Mouse (Mus musculus) A20 (cell line): ENCODE measurements around the gene Dock4.

Source experiments
- DNase-seq: peaks from one replicate; pipeline ENCODE4 v3.0.0-alpha.2; 2011; ENCODE audit warnings: low read depth, low spot score

The Dock4 gene

DNA sequence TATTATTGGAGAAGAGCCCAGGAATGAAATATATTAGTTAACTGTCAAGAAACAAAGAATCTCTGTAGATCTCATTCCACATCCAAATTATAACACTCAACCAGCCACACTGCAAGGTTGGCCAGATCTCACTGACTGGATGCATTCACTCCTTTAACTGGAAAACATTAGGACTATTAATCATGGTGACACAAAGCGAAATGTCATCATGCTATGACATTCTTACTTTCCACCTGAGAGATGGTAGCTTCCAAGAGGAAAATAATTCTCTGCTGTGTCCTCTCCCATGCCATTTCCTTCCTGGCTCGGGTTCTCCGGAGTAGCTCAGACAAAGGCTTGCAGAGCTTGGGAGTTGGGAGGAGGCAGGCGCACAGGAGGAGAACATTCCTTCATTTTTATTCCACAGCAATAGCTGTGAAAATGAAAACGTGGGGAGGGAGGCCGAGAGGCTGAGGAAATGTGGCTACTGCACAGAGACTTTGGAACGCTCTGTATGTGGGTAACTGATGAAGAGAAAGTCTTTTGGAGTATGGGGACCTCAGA lies 17.0 kb downstream of the Dock4 start:
- DNase-seq, result no peak

GRCm38 (mm10) chr12:40463828-40464227 lies 18.1 kb downstream of the Dock4 start:
- no peak for DNase-seq

- no peak for DNase-seq
Observed at GRCm38 (mm10) chr12:40464282-40464681, 18.5 kb downstream of the Dock4 start.

- no peak for DNase-seq
Observed at GRCm38 (mm10) chr12:40468235-40468634, 22.5 kb downstream of the Dock4 start.

DNA sequence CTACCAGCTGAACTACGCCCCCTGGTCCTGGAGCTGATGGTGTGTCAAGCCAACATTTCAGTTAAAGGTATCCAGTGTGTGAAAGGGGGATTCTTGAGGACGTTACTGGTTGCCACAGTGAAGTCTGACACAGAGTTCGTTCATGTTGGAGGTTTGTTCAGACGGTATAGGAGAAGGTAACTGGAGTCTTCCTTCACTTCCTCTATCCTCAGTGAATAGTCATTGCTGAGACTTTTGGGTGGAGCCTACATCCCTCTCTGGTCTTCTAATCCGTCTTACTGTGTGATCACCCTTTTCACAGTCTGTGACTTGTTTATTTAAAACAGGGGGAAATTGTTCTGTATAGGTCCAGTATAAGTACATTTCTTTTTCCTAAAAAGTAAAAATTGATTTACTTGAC lies 23.3 kb downstream of the Dock4 start:
- DNase-seq, result no peak

DNA sequence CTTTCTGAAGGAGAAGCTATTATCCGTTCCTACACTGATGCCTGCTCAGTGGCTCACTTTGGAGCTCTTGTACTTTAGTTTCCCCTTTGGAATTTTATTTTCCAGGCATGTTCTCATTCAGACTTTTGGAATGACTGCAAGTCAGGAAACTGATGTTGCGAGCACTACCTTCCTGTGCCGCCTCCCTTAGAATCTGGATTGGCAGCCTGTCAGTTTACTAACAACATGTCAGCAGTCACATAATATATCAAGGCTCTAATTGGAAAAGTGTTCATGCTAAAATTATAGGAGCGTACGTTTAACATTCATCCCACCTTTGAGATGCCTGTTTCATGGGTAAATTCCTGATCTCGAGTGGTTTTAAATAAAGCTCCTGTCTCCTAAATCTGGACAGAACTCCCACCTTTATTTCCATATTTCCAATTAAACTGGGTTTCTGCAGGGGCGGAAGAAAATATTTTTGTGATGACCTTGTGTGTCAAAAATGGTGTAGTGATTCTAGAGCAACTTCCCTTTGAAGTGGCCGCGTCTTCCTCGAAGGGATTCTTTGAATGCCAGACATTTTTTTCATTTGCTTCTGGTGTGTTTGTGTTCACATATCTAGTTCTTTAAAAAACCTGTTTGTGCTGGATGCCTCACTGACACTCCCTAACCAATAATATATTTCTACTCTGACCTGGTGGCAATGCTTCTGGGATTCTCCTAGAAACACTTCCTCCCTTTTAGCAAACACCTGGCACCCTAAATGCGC lies 26.1 kb downstream of the Dock4 start:
- DNase-seq, result no peak

DNA sequence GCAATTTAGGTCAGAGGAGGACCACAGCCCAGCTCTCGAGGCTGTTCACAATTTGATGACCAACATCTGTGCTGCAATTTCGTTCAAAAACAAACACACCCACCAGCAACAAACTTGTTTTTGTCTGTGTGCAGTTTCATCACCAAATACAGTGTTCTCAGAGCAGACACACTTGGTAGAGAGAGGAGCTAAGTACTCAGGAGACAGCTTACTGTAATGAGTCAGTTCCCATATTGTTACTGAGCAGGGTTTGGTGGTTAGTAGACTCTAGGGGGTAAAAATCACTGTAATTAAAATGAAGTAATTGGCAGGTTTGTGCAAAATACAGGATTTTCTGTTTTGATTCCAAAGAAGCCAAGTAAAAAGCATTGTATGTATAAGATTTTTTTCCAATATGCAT lies 28.0 kb downstream of the Dock4 start:
- DNase-seq, result no peak

DNA sequence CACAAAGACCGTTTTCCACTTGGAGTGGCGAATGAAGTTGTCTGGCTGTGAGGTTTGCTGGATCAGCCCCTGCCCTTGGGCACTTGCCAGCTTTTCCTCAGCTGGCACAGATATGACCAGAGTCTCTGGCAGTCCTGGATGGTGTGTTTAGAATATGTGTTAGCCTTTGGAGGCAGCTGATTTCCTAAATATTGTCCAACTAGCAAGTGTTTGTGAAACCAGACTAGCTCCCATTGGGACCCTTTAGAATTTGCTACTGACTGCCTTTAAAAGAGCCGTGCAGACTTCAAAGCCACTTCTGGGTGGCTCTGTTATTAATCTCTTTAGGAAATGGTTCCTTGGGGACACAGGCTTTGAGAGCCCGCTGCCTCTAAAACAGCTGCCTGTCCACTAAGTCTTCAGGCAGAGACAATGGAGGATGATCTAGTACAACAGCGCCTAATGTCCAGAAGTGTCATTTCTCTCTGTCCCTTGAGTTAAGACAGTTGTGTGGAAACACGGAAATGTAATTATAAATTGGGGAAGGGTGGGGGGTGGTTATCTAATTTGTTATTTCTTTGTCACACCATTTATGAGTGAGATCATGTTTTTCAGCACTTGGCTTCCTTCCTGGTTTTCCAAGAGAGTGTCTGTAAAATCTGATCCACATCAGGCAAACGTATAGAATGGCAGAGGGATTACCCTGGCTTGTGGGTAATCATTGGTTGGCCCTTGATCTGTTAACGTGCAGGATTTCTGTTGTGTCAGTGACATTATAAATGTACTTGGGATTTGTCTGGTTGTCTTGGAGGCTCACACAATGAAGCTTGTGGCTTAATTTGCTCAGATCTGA lies 32.1 kb downstream of the Dock4 start:
- DNase-seq, result no peak

GRCm38 (mm10) chr12:40484224-40484623 lies 38.5 kb downstream of the Dock4 start:
- DNase-seq, result no peak

GRCm38 (mm10) chr12:40485210-40485609 lies 39.5 kb downstream of the Dock4 start:
- DNase-seq, result no peak

DNA sequence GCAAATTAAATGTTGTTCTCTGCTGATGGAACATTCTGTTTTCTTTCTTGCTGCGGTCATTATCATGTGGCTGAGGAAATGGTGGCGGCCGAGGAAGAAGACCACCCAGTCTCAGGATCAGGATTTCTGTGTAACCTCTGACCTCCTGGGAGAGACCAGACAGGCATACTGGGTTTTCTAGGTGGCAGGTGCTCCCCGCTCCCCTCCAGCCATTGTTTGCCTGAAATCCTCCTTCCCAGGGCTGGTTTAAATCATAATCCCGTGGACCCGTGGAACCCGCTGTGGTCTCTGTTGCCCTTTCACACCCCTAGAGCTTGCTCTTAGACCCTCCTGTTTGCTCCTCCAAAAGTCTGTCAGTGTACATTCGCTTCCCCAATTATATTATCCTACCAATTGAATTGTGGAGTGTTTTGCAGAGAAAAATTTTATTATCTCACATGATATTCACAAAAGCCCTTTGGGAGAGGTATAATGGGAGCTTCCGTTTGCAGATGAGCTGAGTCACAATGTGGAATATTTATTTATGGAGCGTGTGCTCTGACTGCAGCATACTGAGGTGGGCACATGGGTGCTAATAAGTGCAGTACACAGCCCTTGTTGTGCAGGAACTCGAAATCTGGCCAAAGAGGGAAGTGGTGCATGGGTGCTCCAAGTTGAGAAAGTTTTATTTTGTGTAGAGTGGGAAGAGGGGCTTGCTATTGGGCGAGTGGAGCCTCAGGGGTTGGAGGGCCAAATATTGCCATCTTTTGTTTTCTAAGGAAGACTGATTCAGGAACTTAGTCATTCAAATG lies 40.5 kb downstream of the Dock4 start:
- no peak for DNase-seq

DNA sequence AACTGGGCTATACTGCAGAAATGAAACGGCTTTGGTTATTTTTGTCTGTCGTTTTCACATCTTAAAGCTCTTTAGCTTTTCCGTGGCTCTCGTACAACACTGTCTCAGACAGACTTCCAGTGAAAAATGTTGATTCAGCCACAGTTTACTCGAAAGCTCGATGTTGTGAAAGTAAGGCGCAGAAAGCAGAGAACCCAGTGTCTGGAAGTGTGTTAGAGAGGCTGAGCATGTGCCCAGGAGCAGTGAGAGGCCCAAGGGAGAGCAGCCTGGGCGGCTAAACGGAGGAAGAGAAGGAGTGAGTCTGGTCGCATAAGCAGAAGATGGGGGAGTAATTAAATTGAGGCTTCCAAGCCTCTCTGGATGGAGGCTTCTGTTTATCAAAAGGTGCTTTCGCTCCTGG lies 50.6 kb downstream of the Dock4 start:
- no peak for DNase-seq

- DNase-seq, result no peak
Observed at GRCm38 (mm10) chr12:40497806-40498205, 52.1 kb downstream of the Dock4 start.

GRCm38 (mm10) chr12:40498250-40498671 lies 52.5 kb downstream of the Dock4 start:
- no peak for DNase-seq

DNA sequence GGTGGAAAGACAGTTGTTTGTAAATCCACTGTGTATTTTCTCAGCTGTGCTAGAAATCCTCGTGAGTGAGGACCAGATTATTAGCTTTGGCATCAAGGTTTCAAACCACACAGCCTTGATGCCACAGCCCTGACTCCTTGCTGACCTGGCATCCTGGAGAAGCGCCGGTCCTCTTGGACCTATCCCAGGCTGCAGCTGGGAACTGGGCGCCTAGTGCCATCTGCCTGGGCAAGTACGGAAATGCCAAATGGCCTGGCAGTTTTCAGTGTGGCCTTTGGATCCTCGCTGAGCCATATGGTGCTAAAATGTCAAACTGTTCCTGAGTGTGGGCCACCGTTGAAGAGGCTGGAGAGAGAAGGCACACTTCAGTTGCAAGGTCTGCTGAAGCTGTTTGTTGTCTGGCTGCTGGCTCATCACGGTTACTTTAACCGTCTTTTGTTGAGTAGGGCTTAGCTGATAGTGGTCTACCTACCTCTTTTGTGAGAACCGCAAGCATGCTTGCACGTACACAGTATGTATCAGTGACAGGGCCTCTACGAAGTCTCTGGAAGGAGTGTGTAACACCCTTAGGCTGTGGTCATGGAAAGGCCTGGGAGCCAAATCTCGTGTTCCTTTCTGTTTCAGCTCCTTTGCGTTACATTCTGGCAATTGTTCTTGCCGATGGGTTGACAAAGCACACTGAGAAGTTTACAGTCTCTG lies 53.3 kb downstream of the Dock4 start:
- no peak for DNase-seq

DNA sequence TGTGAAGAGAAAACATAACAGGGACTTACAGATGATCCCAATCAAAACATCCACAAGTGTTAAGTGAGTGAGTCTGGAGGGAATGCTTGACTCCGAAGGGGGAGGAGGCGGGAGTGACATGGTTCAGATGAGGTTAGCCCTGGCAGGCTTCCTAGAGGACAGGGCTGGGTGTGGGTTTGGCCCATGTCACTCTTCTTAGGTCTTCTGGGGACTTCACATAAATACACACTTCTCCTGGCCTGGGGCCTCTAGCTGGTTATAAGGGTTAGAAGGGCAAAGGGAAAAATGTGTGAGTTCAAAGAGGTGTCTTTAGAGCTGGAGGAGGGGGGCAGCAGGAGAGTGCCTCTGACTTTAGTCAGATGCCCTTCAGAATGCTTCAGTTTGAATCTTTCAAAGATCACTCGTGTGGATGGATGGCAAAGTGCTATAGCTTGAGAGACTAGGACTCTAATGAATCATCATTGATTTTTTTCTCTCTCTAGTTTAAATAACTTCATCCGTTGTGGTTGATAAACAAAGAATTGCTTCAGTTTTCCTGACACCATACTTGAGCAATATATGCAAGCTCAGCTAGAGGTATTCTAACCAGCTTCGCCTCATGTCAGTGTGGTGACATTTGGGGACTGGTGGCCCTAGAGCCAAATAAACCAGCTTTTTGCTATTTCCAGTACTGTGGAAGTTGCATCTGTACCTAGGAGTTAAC lies 54.0 kb downstream of the Dock4 start:
- DNase-seq, result no peak

- no peak for DNase-seq
Observed at GRCm38 (mm10) chr12:40501141-40501540, 55.4 kb downstream of the Dock4 start.

DNA sequence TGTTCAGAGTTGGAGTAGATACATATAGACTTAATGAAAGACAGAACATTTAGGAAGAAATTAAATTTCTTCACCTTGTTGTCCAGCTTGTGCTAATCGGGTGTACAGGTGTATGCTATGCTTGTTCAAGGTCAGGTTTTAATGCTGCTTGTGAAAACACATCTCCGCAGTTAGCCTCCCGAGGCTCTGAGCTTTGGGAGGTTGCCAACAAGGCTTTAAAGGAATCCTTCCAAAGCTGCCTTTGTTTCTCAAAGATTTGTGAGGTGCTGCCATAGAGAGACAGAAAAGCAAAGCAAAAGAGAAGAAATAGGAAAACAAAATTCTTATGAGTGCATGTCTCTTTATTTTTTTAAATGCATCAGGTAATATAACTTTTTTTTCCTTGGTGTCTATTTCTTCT lies 57.8 kb downstream of the Dock4 start:
- DNase-seq, result no peak

DNA sequence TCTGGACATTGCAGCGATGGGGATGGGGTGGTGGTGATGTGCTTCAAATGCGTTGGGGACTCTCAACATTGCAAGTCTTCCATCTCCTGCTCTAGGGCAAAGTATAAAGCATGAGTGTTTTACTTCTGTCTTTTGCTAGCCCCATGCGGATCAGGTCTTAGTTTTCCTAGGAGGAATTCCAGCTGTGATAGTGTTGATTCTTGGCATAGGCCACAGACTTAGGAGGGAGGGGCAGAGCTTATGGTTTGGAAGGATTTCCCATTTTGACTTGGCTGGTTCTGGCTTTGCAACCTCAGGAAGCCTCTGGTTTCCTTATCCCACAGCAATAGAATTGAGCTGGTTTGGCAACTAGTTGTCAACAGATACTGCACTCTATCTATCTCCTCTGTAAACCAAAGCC lies 58.9 kb downstream of the Dock4 start:
- DNase-seq, result no peak

- no peak for DNase-seq
Observed at GRCm38 (mm10) chr12:40507823-40508390, 62.2 kb downstream of the Dock4 start.
